Mouse (Mus musculus) heart, embryonic 14.5 days (tissue): Measurements from ENCODE around the gene Rab11fip3. TPM values are rescaled to one million over a fixed set of nuclear protein-coding genes. Genes with fewer than 3 reads are reported as not detected.

Experiments
- ATAC-seq: fragments of 200-750 bp; cut with Nextera tagmentation; 2 replicates; pipeline ENCODE4 v1.8.0; 2017; ENCODE audit warnings: low read depth, moderate TSS enrichment; ENCODE audit not compliant: insufficient number of reproducible peaks, insufficient read depth, low FRiP score
- H3K27ac ChIP-seq, 2 experiments: fragments of 200-500 bp in 1 of 2; fragments of 300-500 bp in 1 of 2; sonication (generic) in 1 of 2; replicated peaks in 1 of 2; 2 replicates each; pipeline ENCODE4 v1.5.1; 2012 to 2014; ENCODE audit warnings: low read depth in 2 of 2, low read length in 2 of 2, control low read depth in 1 of 2, mild to moderate bottlenecking in 1 of 2, mixed read lengths in 1 of 2; ENCODE audit not compliant: control insufficient read depth in 1 of 2, insufficient read depth in 1 of 2
- H3K27me3 ChIP-seq: fragments of 300-500 bp; sonication (generic); 2 replicates; pipeline ENCODE4 v1.6.1; 2014; ENCODE audit warnings: mild to moderate bottlenecking, low read length, control low read depth; ENCODE audit not compliant: control insufficient read depth, insufficient read depth
- H3K36me3 ChIP-seq: fragments of 300-500 bp; sonication (generic); 2 replicates; pipeline ENCODE4 v1.6.1; 2014; ENCODE audit warnings: mild to moderate bottlenecking, control low read depth, low read length, mixed read lengths; ENCODE audit not compliant: control insufficient read depth, insufficient read depth
- H3K4me1 ChIP-seq, 2 experiments: fragments of 200-500 bp in 1 of 2; fragments of 300-500 bp in 1 of 2; sonication (generic) in 1 of 2; 2 replicates each; pipeline ENCODE4 v1.6.1; 2012 to 2014; ENCODE audit warnings: low read length in 2 of 2, control low read depth in 1 of 2, mixed read lengths in 1 of 2; ENCODE audit not compliant: control insufficient read depth in 2 of 2, insufficient read depth in 2 of 2
- H3K4me2 ChIP-seq: fragments of 300-500 bp; sonication (generic); 2 replicates; pipeline ENCODE4 v1.6.1; 2014; ENCODE audit warnings: mild to moderate bottlenecking, low read length
- H3K4me3 ChIP-seq, 2 experiments: fragments of 200-500 bp in 1 of 2; fragments of 300-500 bp in 1 of 2; sonication (generic) in 1 of 2; 2 replicates each; pipeline ENCODE4 v1.5.1; 2012 to 2014; ENCODE audit warnings: low read length in 2 of 2, mild to moderate bottlenecking in 2 of 2, control low read depth in 1 of 2, low read depth in 1 of 2, moderate library complexity in 1 of 2; ENCODE audit not compliant: control insufficient read depth in 1 of 2, insufficient read depth in 1 of 2
- H3K9ac ChIP-seq: fragments of 300-500 bp; sonication (generic); 2 replicates; pipeline ENCODE4 v1.6.1; 2014; ENCODE audit warnings: mild to moderate bottlenecking, low read length
- H3K9me3 ChIP-seq: fragments of 300-500 bp; sonication (generic); 2 replicates; pipeline ENCODE4 v1.6.1; 2016; ENCODE audit warnings: low read length, control low read depth; ENCODE audit not compliant: control insufficient read depth
- WGBS: fragments of 180-500 bp; shearing (Covaris S2); extraction: QIAGEN DNeasy Blood & Tissue Kit; methylation state at CpG from one replicate; pipeline ENCODE4 v1.1.7; 2014; 5-methylcytosine and 5-hydroxymethylcytosine counted together
- polyA plus RNA-seq: library from polyadenylated mRNA; unstranded; fragments of >200 nt; fragmentation: Nextera tagmentation; extraction: Ambion mirVana; gene quantifications from 2 replicates; pipeline ENCODE4 v1.2.1, GENCODE M21; 2014

Rab11fip3 gene
- polyA plus RNA-seq, 1 experiment from 2014 or later: 12.8 TPM

DNA sequence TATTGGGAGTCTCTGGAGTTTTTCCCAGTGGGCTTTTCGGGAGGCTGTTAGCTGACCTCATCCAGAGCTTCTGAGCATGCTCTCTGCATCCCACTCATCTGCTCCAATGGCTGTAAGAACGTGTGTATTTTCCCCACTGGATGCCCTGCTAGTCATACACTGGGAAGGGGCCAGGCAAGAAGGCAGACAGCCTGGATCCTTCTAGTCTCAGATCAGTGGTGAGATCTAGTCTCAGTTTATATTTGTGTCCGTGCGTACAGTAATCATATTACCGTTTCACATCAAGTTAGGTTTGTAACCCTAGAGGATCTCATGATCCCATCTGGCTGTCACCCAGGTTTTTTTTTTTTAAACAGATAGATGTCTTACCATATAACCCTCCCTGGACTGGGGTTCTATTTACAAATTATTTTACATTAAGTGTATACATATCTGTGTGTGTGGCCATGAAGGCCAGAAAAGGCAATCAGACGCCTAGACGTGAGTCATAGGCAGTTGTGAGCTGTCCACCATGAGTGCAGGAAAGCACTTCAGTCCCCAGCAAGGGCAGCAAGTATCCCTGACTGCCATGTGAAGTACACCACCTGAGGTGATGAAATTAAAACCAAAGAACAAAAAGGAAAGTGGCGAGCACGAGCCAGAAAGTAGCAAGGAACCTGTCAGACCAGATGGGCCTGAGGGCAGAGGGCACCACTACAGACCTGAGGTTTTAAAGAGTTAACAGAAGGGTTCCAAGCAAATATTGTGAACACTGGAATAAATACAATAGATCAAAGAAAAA, 11.4 kb downstream of the Rab11fip3 start:
- 72% methylated on average over 9 of the region's 9 CpGs for WGBS
- Histone ChIP-seq H3K4me2 (no peak overlapping the region), H3K9me3 (no peaks in the 10 kb centered on the region), H3K36me3 (peaks cover 19% of the 10 kb centered on the region), H3K27ac (no peak overlapping the region), H3K9ac (no peak overlapping the region), H3K4me3 (no peak overlapping the region), H3K4me1 (peaks cover 8 to 14% of the 10 kb centered on the region in 2 experiments), H3K27me3 (no peaks in the 10 kb centered on the region)
- ATAC-seq: no peak

DNA sequence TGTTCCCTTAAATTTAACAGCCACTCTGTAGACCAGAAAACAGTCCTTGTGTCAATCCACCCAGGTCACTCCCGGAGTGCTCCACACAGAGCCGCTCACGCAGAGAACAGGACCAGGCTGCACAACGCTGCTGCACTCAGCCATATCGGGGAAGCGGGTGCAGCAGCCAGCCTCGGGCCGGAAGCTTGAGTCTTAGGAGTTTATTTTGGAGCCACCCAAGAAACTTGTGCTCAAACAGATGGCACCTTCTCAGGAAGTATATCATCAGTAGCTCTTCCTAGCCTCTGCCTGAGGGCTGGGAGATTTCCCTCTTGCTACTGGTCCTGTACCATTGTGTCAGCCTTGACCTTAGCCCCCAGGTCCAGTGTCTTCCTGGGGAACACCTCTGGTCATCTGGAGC, 12.1 kb downstream of the Rab11fip3 start:
- no peaks in the 10 kb centered on the region for H3K27me3 ChIP-seq
- no peak overlapping the region for H3K4me3 ChIP-seq
- no peaks in the 10 kb centered on the region for H3K9me3 ChIP-seq
- 76% methylated on average over 8 of the region's 8 CpGs for WGBS
- H3K9ac ChIP-seq: no peak overlapping the region
- no peak overlapping the region for H3K27ac ChIP-seq
- no peak for ATAC-seq
- peaks cover 8 to 14% of the 10 kb centered on the region in 2 experiments for H3K4me1 ChIP-seq
- H3K4me2 ChIP-seq: no peak overlapping the region
- peaks cover 19% of the 10 kb centered on the region for H3K36me3 ChIP-seq

DNA sequence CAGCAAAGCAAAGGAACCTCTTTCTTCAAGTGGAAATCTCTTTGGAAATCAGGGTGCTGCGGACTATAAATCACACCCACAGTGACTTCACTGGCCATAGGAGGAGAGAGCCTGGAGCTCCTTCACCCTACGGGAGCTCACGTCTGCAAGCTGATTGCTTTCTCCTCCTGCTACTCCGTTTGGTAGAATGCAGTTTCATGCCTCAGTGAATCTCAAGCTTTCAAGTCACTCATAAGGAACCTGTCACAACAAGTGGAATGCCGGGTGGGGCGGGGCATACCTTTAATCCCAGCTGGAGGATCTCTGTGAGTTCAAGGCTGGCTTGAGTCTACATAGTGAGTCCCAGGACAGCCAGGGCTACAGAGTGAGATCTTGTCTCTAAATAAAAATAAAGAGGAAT, 14.2 kb downstream of the Rab11fip3 start:
- Histone ChIP-seq H3K27ac (no peak overlapping the region), H3K36me3 (peaks cover 19% of the 10 kb centered on the region), H3K4me1 (peaks cover 8 to 14% of the 10 kb centered on the region in 2 experiments), H3K4me3 (no peak overlapping the region), H3K9ac (no peak overlapping the region), H3K4me2 (no peak overlapping the region), H3K9me3 (no peaks in the 10 kb centered on the region), H3K27me3 (no peaks in the 10 kb centered on the region)
- 66% methylated on average over 6 of the region's 6 CpGs for WGBS
- ATAC-seq: no peak

DNA sequence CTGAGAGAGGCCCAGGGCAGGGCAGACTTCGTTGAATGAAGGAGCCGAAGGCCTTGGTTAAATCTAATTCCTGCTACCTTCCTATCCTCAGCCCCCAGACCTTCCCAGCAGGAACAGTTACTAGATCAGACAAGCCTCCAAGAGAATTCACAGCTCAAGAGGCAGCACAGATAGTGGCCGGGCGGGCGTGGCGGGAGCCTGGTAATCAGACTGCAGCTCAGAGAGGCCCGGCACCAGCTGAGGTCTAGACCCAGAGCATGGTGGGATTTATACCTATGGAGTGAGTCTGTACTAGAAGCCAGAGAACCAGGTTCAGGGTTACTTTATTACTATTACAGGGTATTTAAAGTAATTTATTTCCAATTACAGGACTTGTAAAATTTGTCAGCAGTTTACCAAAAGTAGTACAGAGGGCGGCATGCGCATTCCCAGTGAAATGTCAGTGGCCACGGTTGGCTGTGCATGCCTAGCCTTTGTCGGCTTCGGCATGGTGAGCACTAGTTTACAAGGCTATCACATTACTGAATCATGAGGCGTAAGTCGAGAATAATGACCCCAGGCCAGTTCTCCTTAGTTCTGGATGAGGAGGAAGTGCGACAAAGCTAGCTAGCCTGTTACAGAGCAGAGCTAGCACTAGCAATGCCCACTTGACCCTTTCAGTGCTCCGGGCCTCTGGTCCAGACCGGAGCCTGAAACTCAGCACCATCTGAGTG, 15.1 kb downstream of the Rab11fip3 start:
- Histone ChIP-seq H3K4me3 (no peak overlapping the region), H3K4me1 (peaks cover 8 to 14% of the 10 kb centered on the region in 2 experiments), H3K4me2 (0 out of 2 replicates have a peak overlapping the region, but pooled peaks have one; percentile 16), H3K9ac (no peak overlapping the region), H3K27me3 (no peaks in the 10 kb centered on the region), H3K36me3 (peaks cover 19% of the 10 kb centered on the region), H3K27ac (0 out of 4 replicates have a peak overlapping the region, but pooled peaks of 1 of the 2 experiments have one; percentile 53), H3K9me3 (no peaks in the 10 kb centered on the region)
- no peak for ATAC-seq
- 48% methylated on average over 17 of the region's 17 CpGs for WGBS

DNA sequence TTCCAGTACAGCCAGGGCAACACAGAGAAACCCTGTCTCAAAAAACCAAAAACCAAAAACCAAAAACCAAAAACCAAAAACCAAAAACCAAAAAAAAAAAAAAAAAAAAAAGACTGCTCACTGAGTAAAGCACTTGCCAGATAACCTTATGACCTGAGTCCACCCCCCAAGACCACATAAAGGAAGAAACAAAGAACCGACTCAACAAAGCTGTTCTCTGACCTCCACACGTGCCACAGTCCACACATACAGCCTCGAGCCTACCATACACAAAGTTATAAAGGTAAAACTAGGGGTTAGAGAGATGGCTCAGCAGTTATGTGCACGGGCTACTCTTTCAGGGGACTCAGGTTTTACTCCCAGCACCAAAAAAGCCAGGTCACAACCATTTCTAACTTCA, 16.6 kb downstream of the Rab11fip3 start:
- no peak for ATAC-seq
- Histone ChIP-seq H3K9ac (no peak overlapping the region), H3K4me1 (peaks cover 10 to 19% of the 10 kb centered on the region in 2 experiments), H3K27me3 (no peaks in the 10 kb centered on the region), H3K4me3 (no peak overlapping the region), H3K9me3 (no peaks in the 10 kb centered on the region), H3K4me2 (no peak overlapping the region), H3K27ac (no peak overlapping the region), H3K36me3 (peaks cover 8% of the 10 kb centered on the region; the same call in 1 of the 2 replicates)
- WGBS: 78% methylated on average over 4 of the region's 4 CpGs

DNA sequence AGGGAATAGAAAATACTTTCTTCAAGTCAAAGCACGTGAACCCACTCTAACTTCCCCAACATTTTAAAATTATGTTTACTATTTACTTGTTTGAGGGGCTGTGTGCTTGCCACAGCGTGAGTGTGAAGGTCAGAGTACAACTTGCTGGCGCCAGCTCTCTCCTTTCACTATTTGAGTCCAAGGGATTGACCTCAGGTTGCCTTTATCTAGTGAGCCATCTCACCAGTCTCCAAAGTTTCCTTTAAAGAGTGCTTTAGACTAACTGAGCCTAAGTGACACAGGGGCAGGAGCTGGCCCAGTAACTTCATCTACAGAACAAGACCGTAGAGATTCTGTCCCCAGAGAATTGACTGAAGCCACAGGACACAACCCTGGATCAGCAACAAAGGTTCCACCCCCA, 17.3 kb downstream of the Rab11fip3 start:
- Histone ChIP-seq H3K4me2 (no peak overlapping the region), H3K27me3 (no peaks in the 10 kb centered on the region), H3K9me3 (no peaks in the 10 kb centered on the region), H3K4me3 (no peak overlapping the region), H3K27ac (no peak overlapping the region), H3K4me1 (peaks cover 10 to 19% of the 10 kb centered on the region in 2 experiments), H3K9ac (no peak overlapping the region), H3K36me3 (peaks cover 7% of the 10 kb centered on the region; the same call in 1 of the 2 replicates)
- no peak for ATAC-seq
- WGBS: 91% methylated on average over 4 of the region's 4 CpGs

DNA sequence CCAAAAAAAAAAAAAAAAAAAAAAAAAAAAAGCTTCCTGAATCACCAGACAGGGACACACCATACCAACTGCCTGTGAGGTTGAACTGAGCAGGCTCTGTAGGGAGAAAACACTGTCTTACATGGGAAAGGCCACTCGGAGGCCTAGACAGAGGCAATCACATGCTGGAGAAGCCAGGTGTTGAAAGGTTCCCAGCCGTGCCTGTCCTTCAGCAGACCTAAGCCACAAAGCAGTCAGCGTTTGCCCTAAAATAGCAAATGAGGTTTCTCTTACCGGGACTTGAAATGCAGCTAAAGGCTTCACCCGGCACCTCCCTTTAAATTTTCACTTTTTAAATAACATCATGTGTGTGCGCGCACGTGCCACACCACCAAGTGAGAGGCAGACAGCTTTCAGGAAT, 21.2 kb downstream of the Rab11fip3 start:
- no peak overlapping the region for H3K9ac ChIP-seq

More for the DNA sequence above, 21.2 kb downstream of the Rab11fip3 start:
- Histone ChIP-seq H3K36me3 (no peaks in the 10 kb centered on the region), H3K27me3 (no peaks in the 10 kb centered on the region), H3K27ac (peak overlapping the region; percentile 19 to 28; a peak in 1 of 4 replicates), H3K4me1 (peaks cover 11 to 32% of the 10 kb centered on the region in 2 experiments), H3K4me3 (no peak overlapping the region), H3K9me3 (no peaks in the 10 kb centered on the region), H3K4me2 (0 out of 2 replicates have a peak overlapping the region, but pooled peaks have one; percentile 3)
- no peak for ATAC-seq
- 62% methylated on average over 8 of the region's 8 CpGs for WGBS
